Comparison of ENCODE assay signal across 8 mouse cellular contexts in the genomic region with DNA sequence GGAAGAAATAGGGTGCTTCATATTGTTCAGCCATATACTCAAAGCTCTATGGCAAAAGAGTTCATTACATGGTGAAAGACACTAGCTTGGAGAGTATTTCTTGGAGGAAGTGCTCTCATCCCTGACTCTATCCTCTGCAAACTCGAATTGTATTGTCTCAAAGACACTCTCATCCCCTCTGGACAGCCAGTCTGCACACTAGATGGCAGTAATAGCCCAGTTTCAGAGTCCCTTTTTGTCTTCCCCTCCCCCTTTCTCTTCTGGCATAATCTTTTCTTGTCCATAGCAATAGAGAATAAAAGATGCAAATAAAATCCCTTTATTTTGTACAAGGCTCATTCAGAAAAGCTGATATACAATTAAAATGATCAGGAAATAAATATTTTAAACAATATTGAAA.
DNase-seq lines count a peak whose midpoint lies in the region; ATAC-seq and TF ChIP-seq lines count a peak whose summit lies in the region.

No protein-coding gene starts in this region.

- H3K9ac ChIP-seq in heart, postnatal 0 days (replicated peaks; ENCODE audit: low read depth, low read length): no peak overlapping the region

- no peaks in the 10 kb centered on the region for H3K27me3 ChIP-seq in heart, postnatal 0 days (ENCODE audit: control insufficient read depth, insufficient read depth, low read length)

- no peak overlapping the region for H3K27ac ChIP-seq in heart, postnatal 0 days (ENCODE audit: low read depth)

- no peak overlapping the region for H3K4me3 ChIP-seq in heart, postnatal 0 days (ENCODE audit: low read depth, low read length)
- no peak overlapping the region for H3K4me3 ChIP-seq in lung, adult 2 months (replicated peaks; ENCODE audit: extremely low read depth, low read depth, low read length)

- WGBS in heart, postnatal 0 days: 0% methylated on average over 1 of the region's 1 CpGs
- WGBS in lung, adult 2 months: 0% methylated on average over 1 of the region's 1 CpGs

- H3K36me3 ChIP-seq in heart, postnatal 0 days (replicated peaks; ENCODE audit: control insufficient read depth, insufficient read depth, low read length): no peaks in the 10 kb centered on the region

- H3K4me1 ChIP-seq in heart, postnatal 0 days (ENCODE audit: control insufficient read depth, insufficient read depth): peaks cover 9% of the 10 kb centered on the region
- no peaks in the 10 kb centered on the region for H3K4me1 ChIP-seq in lung, adult 2 months (ENCODE audit: control insufficient read depth, insufficient read depth, low read length)

- H3K9me3 ChIP-seq in heart, postnatal 0 days (replicated peaks; ENCODE audit: control insufficient read depth, low read length): no peaks in the 10 kb centered on the region

- no peak for TF ChIP-seq EP300 in heart, postnatal 0 days (IDR thresholded peaks at IDR 0.05; ENCODE audit: low read depth)

- H3K4me2 ChIP-seq in heart, postnatal 0 days (ENCODE audit: low read depth, low read length): no peak overlapping the region

- TF ChIP-seq POLR2A in lung, adult 2 months (IDR thresholded peaks at IDR 0.05; ENCODE audit: borderline replicate concordance, extremely low read depth, low read depth, low read length): no peak

- DNase-seq in 3134 (ENCODE audit: extremely low read depth, insufficient read length, low spot score) (peak; percentile 20), R1 (ENCODE audit: low read depth, low spot score) (peak; percentile 62)
- peak; percentile 87 for DNase-seq in embryo, embryonic 11 days
- peak; percentile 73 for DNase-seq in heart, postnatal 0 days (ENCODE audit: low spot score)
- peak; percentile 38 to 63 for DNase-seq in kidney, postnatal 25 days
- DNase-seq in lung, adult 2 months: no peak
- peak; percentile 92 for DNase-seq in retina, embryonic 14.5 days (ENCODE audit: low spot score)

- peak; percentile 91 for TF ChIP-seq CTCF in heart, postnatal 0 days (IDR thresholded peaks at IDR 0.05; ENCODE audit: low read depth)
- TF ChIP-seq CTCF in lung, adult 2 months (IDR thresholded peaks at IDR 0.05; ENCODE audit: insufficient read depth, low read length): peak; percentile 37

- peak; percentile 49; the same call in 1 of the 2 replicates for ATAC-seq in heart, postnatal 0 days (ENCODE audit: insufficient read depth, low read depth)
- ATAC-seq in granulocyte monocyte progenitor cell, adult 5-6 weeks (replicated peaks; ENCODE audit: poor library complexity, severe bottlenecking): no peak
